Mouse (Mus musculus) heart, postnatal 14 days (tissue): Measurements from ENCODE around the gene Ppfia1. TPM values are rescaled to one million over a fixed set of nuclear protein-coding genes. Genes with fewer than 3 reads are reported as not detected.

Experiments
- DNase-seq, 2 experiments: peaks; one replicate each; pipeline ENCODE4 v3.0.0; 2021 to 2022
- intact Hi-C: fragments of 180-260 bp; cut with DNase I; formaldehyde crosslinking; loops from one replicate; pipeline ENCODE4 v1.15.1; 2025
- total RNA-seq, 2 experiments: library from RNA; stranded (reverse); gene quantifications; 2 replicates each; pipeline ENCODE4 v1.2.3; 2021

Ppfia1 gene
- total RNA-seq, 2 experiments from 2014 or later, result 46.3 to 54.8 TPM

DNA sequence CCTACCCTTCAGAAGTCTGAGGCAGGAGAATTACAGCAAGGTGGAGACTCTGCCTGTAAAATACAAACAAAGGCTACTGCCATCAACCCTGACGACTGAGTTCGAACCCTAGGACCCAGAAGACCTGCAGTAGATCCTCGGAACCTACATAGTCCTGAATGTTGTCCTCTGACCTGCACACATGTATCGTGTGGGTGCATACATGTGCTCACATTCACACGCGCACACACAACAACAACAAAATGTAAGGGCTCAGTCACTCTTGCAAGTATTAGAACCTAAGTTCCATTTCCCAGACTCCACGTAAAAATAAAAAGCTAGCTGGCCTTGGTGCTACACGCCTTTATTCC, 569 bp upstream of the Ppfia1 start:
- DNase-seq, result no peak
- intact Hi-C loops, result no loop called here

DNA sequence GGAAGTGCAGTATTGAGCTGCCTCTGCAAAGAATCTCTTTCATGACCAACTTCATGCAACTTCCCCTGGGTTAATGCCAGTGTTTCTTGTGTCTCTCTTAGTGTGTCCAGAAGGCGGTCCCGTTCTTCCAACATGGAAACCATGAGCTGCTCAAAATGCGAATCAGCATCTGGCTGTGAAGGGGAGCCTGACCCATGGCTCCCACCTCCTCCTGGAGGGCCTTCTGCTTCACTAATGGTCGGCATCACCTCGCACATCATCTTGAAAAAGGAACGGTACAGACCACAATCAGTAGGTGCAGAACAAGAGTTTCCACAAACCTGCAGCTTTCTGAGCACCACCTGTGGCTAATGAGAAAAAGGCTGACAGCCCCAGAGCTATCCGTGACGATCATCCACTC, 1.3 kb downstream of the Ppfia1 start:
- intact Hi-C loops, result loop anchor here (2.0 kb wide), 1 partner anchor 29 kb away; no protein-coding TSS in a partner anchor
- no peak for DNase-seq

DNA sequence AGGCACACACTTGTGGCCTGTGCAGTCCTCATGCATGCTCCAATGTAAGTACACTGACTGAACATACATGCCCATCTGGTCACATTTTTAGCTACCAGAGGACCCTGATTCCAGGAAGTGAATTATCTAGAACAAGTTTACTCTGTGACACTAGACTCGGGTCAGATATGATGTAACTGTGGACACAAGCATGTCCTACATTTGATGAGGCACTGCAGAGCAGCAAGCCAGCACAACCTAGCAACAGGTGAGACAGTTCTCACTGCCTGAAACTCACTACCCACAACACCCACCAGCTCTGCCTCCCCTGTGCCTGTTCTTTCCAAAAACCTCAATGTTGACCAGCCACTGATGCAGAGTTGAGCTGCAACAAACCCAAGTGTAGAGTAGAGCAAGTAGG, 2.7 kb downstream of the Ppfia1 start:
- no peak for DNase-seq
- intact Hi-C loops, result no loop called here

DNA sequence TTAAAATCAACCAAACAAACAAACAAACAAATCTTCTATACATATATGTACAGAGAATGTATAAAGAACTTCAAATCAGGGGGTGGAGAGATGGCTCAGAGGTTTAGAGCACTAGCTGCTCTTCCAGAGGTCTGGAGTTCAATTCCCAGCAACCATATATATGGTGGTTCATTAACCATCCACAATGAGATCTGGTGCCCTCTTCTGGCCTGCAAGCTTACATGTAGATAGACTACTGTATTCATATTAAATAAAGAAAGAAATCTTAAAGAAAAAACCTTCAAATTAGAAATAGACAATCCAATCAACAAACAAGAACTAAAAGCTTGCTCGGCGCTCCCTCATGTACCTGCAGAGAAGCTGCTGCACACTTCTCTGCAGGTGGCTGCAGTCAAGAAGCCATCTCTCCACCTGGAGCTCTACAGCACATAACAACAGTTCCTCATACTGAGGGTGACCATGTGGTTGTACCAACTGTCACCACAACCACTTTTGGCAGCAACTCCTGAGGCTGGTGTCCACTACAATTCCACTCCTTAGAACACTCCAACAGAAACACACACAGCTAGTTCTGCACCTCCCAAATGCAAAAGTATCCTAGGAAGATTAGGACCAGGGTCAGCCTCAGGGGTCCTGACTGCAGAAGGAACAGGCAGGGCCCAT, 3.5 kb downstream of the Ppfia1 start:
- DNase-seq, result no peak
- intact Hi-C loops, result no loop called here

DNA sequence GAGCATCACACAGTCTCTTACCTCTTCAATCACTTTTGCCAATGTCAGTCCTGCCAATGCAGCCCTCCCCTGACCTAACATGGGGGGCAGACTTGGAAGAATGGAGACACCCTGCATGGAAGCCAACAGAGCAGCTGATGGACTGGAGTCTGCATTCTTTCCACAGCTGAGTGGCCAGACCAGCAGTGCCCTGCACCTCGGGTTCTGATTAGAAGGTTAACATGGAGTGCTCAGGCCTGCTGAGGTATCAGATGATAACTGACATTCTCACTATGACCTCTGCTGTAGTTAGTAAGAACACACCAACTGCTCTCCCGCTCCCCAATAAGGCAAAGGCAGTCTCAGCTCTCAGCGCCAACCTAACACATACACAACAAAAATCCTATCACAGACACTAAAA, 8.3 kb downstream of the Ppfia1 start:
- peak; percentile 46 to 48 for DNase-seq
- intact Hi-C loops, result no loop called here

DNA sequence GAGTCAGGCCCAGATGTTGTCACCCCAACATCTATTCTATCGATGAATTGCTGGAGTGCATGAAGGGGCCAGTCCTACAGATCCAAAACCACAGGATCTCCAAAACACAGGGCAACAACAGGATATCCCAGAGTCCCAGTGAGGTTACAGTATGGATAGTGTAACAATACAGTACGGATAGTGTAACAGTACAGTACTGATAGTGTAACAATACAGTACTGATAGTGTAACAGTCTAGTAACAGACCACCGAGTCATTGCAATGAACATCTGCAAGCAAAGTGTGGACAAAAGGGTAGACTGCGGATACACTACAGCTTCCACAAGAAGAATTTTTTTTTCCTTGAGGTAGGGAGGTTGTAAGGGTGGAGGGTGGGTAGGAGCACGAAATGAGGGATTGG, 12.2 kb downstream of the Ppfia1 start:
- intact Hi-C loops, result no loop called here
- DNase-seq, result no peak

DNA sequence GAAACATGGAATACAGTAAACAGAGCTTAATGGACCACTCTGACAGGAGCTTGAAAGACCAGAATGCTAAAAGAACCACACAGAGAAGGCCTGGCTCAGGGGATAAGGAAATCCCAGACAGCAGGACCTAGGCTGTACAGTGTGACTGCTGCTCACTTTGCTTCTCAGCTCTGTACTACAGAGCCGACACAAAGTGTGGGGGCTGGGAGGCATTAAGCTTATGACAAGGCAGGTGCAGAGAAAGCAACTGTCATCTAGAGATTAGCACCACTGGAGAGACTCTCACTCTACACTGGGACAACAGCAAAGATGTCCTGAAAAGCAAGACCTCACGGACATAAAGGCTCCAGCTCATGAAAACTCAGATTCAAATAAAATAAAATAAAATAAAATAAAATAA, 14.4 kb downstream of the Ppfia1 start:
- intact Hi-C loops, result no loop called here
- no peak for DNase-seq

DNA sequence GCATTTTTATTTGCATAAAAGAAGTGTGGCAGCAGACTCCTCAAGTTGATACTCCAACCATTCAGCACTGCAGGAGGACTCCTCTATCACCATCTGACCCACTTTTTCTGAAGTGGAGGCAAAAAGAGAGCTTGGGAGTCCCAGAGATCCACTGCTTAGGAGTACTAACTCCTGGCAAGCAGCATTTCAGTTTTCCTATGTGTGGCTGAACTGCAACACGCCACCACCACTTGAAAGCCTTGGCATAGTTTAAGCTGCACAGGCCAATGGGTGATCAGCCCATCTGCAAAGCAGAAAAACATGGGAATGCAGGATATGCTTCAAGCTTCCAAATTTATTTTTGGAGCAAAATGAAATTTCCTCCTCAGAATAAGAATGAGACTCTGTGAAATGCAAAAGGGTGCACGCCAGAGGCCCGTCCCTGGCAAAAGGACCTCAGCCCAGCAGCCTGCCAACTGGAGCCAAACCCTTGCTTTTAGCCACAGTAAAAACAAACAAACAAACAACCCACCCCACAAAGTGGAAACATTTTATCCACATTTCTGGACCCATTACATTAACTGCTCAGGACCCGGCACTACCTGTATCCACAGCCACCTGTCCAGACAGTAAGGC, 15.4 kb downstream of the Ppfia1 start:
- intact Hi-C loops, result no loop called here
- DNase-seq, result peak in 1 of 2 experiments; percentile 24

DNA sequence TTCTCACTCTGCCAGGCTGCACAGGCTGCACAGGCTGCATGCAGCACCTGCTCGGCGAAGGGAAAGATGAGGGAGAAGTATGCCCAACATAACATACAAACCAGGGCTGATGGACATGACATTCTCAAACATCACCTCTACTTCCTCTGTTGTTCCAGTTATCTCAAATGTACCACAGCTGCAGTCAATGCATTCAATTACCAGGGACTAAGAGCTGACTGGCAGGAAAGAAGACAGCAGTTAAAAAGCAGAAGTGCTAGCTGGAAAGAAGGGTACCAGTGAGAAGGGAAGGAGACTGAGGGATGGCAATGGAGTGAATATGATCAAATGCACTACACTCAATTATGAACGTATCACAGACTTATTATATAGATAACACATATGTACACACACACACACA, 17.2 kb downstream of the Ppfia1 start:
- DNase-seq, result no peak
- intact Hi-C loops, result no loop called here

DNA sequence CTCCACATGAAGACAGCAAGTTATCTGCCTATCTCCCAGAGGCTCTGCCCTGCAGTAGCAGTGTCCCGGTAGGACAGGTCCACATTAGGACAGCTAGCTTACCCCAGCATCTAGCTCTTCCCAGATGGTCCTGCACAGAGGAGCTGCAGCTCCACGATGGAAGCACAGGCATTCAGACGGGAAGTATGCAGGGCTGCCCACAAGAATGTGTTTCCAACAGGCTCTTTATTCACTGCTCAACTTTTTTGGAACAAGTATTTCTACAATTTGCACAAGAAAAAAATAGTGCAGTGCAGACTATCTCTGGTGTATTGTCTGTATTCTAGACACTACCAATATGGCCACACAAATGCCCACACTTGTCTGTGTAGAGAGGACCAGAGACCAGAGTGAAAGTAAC, 18.8 kb downstream of the Ppfia1 start:
- intact Hi-C loops, result no loop called here
- DNase-seq, result no peak

DNA sequence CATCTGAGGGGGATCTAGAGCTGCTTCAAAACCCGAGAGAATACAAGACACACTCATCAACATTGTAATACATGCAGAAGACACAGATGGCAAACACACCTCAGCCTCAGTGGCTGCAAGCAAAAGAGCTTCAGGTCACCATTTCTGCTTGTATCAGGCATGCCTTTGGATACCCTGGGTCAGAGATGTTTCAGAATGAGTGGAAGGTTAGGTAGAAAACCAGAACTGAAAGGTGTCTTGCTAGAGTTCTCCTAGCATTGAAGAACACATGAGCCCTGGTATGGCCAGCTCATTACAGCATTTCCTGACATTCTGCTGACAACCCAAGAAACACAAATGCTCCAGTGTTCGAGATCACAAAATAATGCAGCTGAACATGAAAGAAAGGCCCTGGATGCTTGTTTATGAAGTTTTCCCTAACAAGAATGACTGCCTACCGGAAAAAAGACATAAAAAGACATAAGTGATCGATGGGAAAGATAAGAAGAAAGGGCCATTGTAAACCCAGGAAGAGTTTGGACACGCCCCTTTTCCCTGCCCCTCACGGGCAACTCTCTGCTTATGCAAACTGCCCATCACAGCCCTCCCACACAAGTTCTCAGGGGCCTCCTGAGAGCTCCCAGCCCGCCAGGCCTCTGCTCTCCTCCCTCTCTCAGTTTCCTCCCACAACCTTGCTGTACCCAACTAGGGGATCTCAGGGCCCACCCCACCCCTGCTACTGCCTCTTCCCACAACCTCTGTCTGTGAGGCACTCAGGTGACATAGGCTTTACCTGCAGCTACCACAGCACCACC, 21.7 kb downstream of the Ppfia1 start:
- intact Hi-C loops, result no loop called here
- DNase-seq, result no peak

DNA sequence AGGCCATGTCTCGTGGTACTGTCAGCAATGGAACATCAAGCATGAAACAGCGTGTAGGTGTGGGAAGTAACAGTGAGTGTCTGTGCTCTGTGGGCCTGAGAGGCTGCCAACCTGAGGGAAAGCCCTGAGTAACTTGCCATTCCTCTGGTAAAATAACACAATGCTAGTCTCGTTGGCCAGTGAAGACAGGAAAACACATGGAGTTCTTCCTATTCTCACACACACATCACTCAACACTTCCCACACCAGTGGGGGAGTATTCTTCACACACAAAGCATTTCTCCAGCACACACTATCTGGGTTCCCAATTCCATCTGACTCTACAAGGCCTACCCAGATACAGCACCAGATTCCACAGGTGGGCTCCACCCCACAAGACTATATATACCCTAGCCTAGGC, 23.7 kb downstream of the Ppfia1 start:
- intact Hi-C loops, result no loop called here

DNA sequence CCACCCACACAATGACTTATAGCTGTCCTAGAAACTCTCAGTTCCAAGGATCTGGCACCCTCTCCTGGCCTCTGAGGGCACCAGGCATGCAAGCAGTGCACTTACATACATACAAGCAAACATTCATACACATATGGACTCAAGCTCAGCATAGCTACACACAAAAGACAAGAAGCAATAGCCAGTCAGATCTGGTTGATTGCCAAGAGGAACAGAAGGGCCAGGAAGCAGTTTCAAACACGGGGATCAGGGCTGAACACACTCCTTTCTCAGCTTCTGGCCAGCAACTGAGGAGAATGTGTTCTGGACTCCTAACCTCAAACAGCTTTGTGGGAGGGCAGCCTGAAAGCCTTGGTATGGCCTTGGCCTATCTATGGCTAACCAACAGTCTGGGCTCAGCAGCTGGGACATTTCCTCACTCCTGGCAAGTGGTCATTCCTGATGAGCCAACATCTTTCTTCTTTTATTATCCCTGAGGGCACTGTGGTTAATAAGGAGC, 25.8 kb downstream of the Ppfia1 start:
- intact Hi-C loops, result no loop called here
- DNase-seq, result peak in 1 of 2 experiments; percentile 14

More for the DNA sequence above, 23.7 kb downstream of the Ppfia1 start:
- no peak for DNase-seq

DNA sequence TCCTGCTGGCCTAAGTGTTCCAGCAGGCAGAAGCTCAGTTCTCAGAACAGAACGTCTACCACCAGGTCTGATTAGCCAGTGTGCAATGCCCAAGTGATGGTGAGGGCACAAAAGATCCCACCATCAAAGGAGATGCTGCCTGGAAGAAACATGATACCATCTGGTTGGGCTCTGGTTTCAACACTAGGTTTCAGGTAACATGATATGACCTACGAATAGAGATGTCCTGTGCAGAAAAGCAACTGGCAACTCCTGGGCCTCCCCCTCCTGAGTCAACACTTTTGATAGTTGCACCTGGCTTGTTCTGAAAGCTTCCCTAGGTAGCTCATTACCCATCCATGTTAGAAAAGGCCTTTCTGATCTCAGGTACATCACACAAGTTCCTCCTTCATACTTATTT, 26.9 kb downstream of the Ppfia1 start:
- DNase-seq, result no peak
- intact Hi-C loops, result no loop called here

DNA sequence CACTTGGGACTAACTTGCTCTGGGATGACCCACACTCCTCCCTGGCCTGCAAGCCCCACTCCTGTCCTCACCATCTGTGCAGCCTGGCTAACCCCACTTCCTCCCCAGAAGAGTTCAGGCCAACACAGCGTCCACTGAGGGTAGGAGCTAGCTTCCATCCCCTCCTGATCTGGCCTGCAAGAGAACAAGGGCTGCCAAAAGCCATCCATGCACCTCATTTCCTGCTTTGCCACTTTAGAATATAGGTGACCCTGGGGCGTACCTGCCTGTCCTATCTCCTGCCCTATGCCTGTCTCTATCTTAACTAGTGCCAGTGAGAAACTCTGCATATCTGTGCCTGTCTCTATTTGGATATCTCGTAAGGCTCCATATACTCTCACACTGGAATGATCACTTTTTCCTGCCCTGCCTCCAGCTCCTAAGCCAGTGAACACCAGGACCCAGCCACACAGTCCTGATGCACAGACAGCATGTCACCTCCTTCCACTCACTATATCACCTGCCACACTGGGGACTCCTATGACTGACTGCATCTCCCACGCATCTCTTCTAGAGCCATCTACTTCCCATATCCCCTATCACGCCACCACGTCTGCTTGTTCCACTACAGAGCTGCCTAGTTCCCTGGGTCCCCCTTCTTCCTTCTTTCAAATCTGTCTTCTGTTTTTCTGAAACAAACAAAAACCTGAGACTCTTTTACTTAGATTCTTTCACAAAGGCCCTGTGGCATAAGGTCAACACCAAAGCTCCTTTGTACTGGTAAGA, 28.9 kb downstream of the Ppfia1 start:
- intact Hi-C loops, result no loop called here
- DNase-seq, result no peak

DNA sequence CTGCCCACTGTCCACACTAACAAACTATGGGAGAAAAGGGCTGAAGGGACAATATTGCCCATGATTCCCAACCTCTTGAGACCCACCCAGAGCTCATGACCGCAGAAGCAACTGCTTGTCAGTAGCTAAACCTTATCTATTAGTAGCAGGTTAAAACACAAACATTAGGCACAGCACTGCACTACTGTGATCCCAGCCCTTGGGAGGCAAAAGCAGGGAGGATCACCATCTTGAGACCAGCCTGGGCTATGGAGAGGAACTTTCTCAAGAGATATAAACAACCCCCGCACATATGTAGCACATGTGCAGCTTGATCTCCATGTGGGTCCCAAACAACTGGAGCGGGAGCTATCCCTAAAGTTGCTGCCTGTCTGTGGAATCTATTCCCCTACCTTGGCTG, 30.1 kb downstream of the Ppfia1 start:
- no peak for DNase-seq
- intact Hi-C loops, result no loop called here

DNA sequence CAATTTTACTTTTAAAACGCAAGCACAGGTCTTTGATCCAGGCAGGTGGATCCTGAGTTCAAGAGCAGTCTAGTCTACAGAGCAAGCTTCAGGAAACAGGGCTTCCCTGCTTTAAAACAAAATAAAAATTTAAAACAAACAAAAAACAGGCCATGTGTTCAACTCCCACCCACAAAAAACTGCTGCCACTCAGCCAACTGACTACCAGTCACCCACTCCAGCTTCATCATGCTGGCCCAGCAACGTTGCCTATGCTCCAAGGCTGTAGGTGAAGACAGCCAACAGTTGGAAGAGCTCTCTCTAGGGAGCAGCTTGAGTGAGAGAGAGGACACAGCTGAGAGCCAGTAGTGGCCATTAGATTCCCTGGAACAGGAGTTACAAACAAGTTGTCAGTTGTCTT, 31.6 kb downstream of the Ppfia1 start:
- intact Hi-C loops, result no loop called here
- DNase-seq, result no peak

DNA sequence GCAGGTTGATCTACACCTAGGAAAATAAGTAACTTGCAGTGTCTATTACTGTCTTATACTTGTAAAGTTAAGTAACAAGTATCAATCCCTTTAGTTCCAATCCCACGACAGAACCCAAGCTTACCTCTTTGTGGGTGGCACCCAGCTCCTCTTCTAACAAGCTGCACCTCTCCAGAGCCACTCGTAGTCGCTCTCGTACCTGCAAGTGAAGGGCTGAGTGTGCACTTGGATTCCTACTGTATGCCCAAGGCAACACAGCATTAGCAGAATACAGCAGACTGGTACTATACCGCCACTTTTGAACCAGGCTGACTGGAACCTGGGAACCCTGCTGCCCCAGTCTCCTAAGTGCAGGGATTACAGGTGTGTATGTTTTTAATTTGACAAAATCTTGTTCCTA, 33.7 kb downstream of the Ppfia1 start:
- intact Hi-C loops, result no loop called here
- DNase-seq, result no peak

DNA sequence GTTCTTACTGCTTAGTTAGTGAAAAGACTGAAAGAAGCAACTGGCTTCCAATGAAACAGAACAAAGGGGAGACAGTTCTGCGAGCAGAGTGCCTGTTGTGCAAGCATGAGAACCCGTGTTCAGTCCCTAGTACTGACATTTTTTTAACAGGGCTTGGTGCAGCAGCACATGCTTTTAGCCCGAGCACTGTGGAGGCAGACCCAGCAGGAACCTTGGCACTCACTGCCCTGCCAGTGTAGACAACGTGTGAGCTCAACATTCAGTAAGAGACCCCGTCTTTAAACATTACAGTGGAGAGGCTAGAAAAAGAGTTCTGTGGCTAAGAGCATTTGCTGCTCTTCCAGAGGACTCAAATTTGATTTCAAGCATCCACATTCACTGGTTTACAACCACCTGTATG, 36.8 kb downstream of the Ppfia1 start:
- DNase-seq, result no peak
- intact Hi-C loops, result no loop called here

DNA sequence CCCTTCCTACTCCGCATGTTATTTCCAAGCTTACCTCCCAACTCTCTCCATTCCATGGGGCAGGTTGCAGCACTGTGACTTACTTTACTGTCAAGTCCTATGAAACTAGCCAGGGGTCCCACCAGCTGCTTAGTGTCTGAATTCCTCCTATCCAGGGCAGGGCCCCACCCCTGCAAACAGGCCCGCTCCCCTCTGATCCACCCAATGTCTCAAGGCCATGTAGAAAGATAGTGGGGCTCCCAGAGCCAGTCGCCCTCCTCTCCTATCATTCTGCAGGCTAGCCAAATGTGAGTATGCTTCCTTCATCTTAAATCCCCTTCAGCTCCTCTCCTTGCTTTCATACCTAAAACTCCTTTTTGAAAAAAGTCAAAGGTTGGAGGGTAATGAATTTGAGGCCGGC, 44.4 kb downstream of the Ppfia1 start:
- intact Hi-C loops, result no loop called here
- no peak for DNase-seq

DNA sequence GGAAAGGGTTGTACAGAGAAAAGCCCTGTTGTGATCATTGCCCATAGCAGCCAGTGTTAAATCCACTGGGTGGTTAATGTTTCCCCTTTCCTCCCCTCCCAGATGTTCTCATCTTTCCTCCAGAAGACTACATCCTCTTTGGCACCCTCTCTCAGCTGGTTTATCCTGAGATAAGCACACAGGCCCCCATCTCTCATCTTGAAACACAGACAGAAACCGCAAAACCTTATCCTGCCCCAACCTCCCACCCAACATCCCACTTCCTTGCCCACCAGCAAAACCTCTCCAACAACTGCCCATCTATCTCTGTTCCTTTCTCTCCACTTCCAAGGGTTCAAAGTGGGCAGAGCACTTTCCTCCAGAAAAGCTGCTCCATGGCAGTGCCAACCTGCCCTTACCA, 46.7 kb downstream of the Ppfia1 start:
- DNase-seq, result no peak
- intact Hi-C loops, result no loop called here
